Mouse (Mus musculus) brain, embryonic 14.5 days (tissue): ENCODE measurements around the gene Zbtb21.

Source experiments
- CTCF ChIP-seq: fragments of 200-500 bp; IDR thresholded peaks from 2 replicates; pipeline ENCODE4 v1.5.1; 2012; ENCODE audit warnings: inconsistent platforms, mild to moderate bottlenecking, moderate library complexity, borderline replicate concordance; ENCODE audit not compliant: insufficient read depth, insufficient read length; ENCODE audit errors: extremely low read depth
- POLR2A ChIP-seq: fragments of 200-500 bp; IDR thresholded peaks from 2 replicates; pipeline ENCODE4 v1.6.1; 2012; ENCODE audit warnings: mild to moderate bottlenecking, inconsistent platforms, borderline replicate concordance; ENCODE audit not compliant: poor library complexity, insufficient read depth, insufficient read length, severe bottlenecking; ENCODE audit errors: extremely low read depth

DNA sequence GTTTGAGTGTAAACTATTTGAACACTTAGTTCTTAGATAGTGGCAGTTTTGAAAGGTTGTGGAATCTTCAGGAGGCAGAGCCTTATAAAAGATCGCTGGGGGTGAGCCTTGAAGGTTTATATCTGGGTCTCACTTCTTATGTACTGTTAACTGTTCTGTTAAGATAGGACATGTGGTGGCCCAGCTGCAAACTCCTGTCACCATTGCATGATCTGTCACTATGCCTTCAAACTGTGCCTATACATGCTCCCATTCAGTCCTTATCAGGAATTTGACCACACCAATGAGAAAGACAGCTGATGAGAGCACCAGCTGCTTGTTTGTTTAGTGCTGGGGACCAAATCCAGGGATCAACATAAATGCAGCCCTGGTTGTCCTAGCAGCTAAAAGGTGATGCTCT lies 14.9 kb upstream of the Zbtb21 start:
- no peak for TF ChIP-seq CTCF
- no peak for TF ChIP-seq POLR2A
